Mouse (Mus musculus) MEL-GATA-1-ER (cell line): ENCODE measurements at regions not wholly inside any gene's neighbourhood (a gene's known extent, or its start where the extent isn't known, plus 50 kb on each side); places are given as distances from the start of the nearest gene placed in this dataset.
"Not testable (repeated sequence)": the region's sequence is repeated elsewhere in the genome, so short reads cannot be mapped to it uniquely, and the experiment has no call there.

Experiments
- DNase-seq: peaks from one replicate; pipeline ENCODE4 v3.0.0-alpha.2; 2012; ENCODE audit warnings: low read depth; ENCODE audit errors: extremely low read depth

- DNase-seq: not testable (repeated sequence)
These were observed 134.3 kb downstream of the Tomm20 start for GRCm38 (mm10) chr8:126811358-126811757.

- DNase-seq: no peak
These were observed 135.1 kb downstream of the Tomm20 start for GRCm38 (mm10) chr8:126810516-126810915.

- DNase-seq: no peak
These were observed 136.3 kb downstream of the Tomm20 start for GRCm38 (mm10) chr8:126809321-126809720.

- no peak for DNase-seq
These were observed 137.1 kb downstream of the Tomm20 start for GRCm38 (mm10) chr8:126808496-126808895.

- no peak for DNase-seq
These were observed 138.4 kb downstream of the Tomm20 start for GRCm38 (mm10) chr8:126807171-126807768.

- no peak for DNase-seq
These were observed 139.1 kb downstream of the Tomm20 start for GRCm38 (mm10) chr8:126806591-126806990.

GRCm38 (mm10) chr8:126806181-126806560, 139.5 kb downstream of the Tomm20 start:
- no peak for DNase-seq

GRCm38 (mm10) chr8:126805365-126806180, 140.1 kb downstream of the Tomm20 start:
- no peak for DNase-seq

GRCm38 (mm10) chr8:126804115-126804514, 141.5 kb downstream of the Tomm20 start:
- peak; percentile 90 for DNase-seq

- no peak for DNase-seq
These were observed 143.0 kb downstream of the Tomm20 start for GRCm38 (mm10) chr8:126802641-126803040.

- DNase-seq: no peak
These were observed 144.7 kb downstream of the Tomm20 start for GRCm38 (mm10) chr8:126800976-126801375.

GRCm38 (mm10) chr8:126797571-126798334, 147.9 kb downstream of the Tomm20 start:
- DNase-seq: no peak

GRCm38 (mm10) chr8:126793657-126794056, 152.0 kb downstream of the Tomm20 start:
- no peak for DNase-seq

GRCm38 (mm10) chr8:126791069-126791468, 154.6 kb downstream of the Tomm20 start:
- DNase-seq: no peak

GRCm38 (mm10) chr8:126790214-126790613, 155.4 kb downstream of the Tomm20 start:
- no peak for DNase-seq

- no peak for DNase-seq
These were observed 156.6 kb downstream of the Tomm20 start for GRCm38 (mm10) chr8:126789076-126789475.

- no peak for DNase-seq
These were observed 157.0 kb downstream of the Tomm20 start for GRCm38 (mm10) chr8:126788669-126789068.

- DNase-seq: no peak
These were observed 158.2 kb downstream of the Tomm20 start for GRCm38 (mm10) chr8:126787398-126787797.

- DNase-seq: no peak
These were observed 160.4 kb downstream of the Tomm20 start for GRCm38 (mm10) chr8:126785211-126785610.

GRCm38 (mm10) chr8:126784604-126785003, 161.0 kb downstream of the Tomm20 start:
- no peak for DNase-seq

GRCm38 (mm10) chr8:126783703-126784440, 161.8 kb downstream of the Tomm20 start:
- DNase-seq: no peak
